Mouse (Mus musculus) liver, embryonic 11.5 days (tissue): ENCODE measurements around the gene Clec16a. TPM values are rescaled to one million over a fixed set of nuclear protein-coding genes. Genes with fewer than 3 reads are reported as not detected.

Experiments
- ATAC-seq: fragments of 200-750 bp; cut with Nextera tagmentation; replicated peaks from 2 replicates; pipeline ENCODE4 v1.8.0; 2017; ENCODE audit warnings: moderate number of reproducible peaks, mild to moderate bottlenecking, moderate TSS enrichment, moderate library complexity; ENCODE audit not compliant: low FRiP score
- DNase-seq: peaks from one replicate; pipeline ENCODE4 v3.0.0-alpha.2; 2017; ENCODE audit warnings: low spot score
- H3K27ac ChIP-seq: fragments of 300-500 bp; sonication (generic); 2 replicates; pipeline ENCODE4 v1.5.1; 2014; ENCODE audit warnings: mild to moderate bottlenecking, low read depth, low read length, control low read depth
- H3K27me3 ChIP-seq: fragments of 300-500 bp; sonication (generic); replicated peaks from 2 replicates; pipeline ENCODE4 v1.6.1; 2014; ENCODE audit warnings: low read length, mixed read lengths; ENCODE audit not compliant: control insufficient read depth, insufficient read depth
- H3K36me3 ChIP-seq: fragments of 300-500 bp; sonication (generic); 2 replicates; pipeline ENCODE4 v1.6.1; 2014; ENCODE audit warnings: mild to moderate bottlenecking, low read length, moderate library complexity, mixed read lengths; ENCODE audit not compliant: control insufficient read depth, insufficient read depth
- H3K4me1 ChIP-seq: fragments of 300-500 bp; sonication (generic); replicated peaks from 2 replicates; pipeline ENCODE4 v1.6.1; 2014; ENCODE audit warnings: low read length, mixed read lengths; ENCODE audit not compliant: control insufficient read depth, insufficient read depth
- H3K4me2 ChIP-seq: fragments of 300-500 bp; sonication (generic); 2 replicates; pipeline ENCODE4 v1.6.1; 2014; ENCODE audit warnings: mild to moderate bottlenecking, control low read depth, moderate library complexity
- H3K4me3 ChIP-seq: fragments of 300-500 bp; sonication (generic); 2 replicates; pipeline ENCODE4 v1.5.1; 2014; ENCODE audit warnings: low read depth, low read length, control low read depth
- H3K9ac ChIP-seq: fragments of 300-500 bp; sonication (generic); 2 replicates; pipeline ENCODE4 v1.6.1; 2014; ENCODE audit warnings: low read depth, low read length, control low read depth
- H3K9me3 ChIP-seq: fragments of 300-500 bp; sonication (generic); 2 replicates; pipeline ENCODE4 v1.6.1; 2016; ENCODE audit warnings: low read length, inconsistent platforms, mixed read lengths; ENCODE audit not compliant: control insufficient read depth
- WGBS: fragments of 180-500 bp; shearing (Covaris S2); extraction: QIAGEN DNeasy Blood & Tissue Kit; methylation state at CpG from one replicate; pipeline ENCODE4 v1.1.7; 2014; 5-methylcytosine and 5-hydroxymethylcytosine counted together
- polyA plus RNA-seq: library from polyadenylated mRNA; unstranded; fragments of >200 nt; fragmentation: Nextera tagmentation; extraction: Ambion mirVana; gene quantifications from 2 replicates; pipeline ENCODE4 v1.2.1, GENCODE M21; 2014

Gene Clec16a
- polyA plus RNA-seq, 1 experiment from 2014 or later, result 27.4 TPM

GRCm38 (mm10) chr16:10788866-10789265, 243.7 kb downstream of the Clec16a start:
- DNase-seq (no peak), ATAC-seq (no peak)
- no peak overlapping the region for H3K27ac ChIP-seq
- no peaks in the 10 kb centered on the region for H3K9me3 ChIP-seq
- no peak overlapping the region for H3K4me3 ChIP-seq
- WGBS, result 68% methylated on average over 4 of the region's 4 CpGs
- peaks cover 12% of the 10 kb centered on the region for H3K4me1 ChIP-seq
- H3K36me3 ChIP-seq, result no peaks in the 10 kb centered on the region
- no peak overlapping the region for H3K9ac ChIP-seq
- peaks cover 15% of the 10 kb centered on the region for H3K27me3 ChIP-seq
- H3K4me2 ChIP-seq, result no peak overlapping the region

GRCm38 (mm10) chr16:10790702-10791101, 245.6 kb downstream of the Clec16a start, which contains the start of gene Prm3:
Gene Prm3, minus strand, starts transcription at chr16:10790914.
- H3K9me3 ChIP-seq, result no peaks in the 10 kb centered on the region
- H3K4me3 ChIP-seq, result no peak within 1 kb of the TSS
- ATAC-seq (no peak), DNase-seq (no peak)
- H3K36me3 ChIP-seq, result no peaks in the 10 kb centered on the region
- H3K9ac ChIP-seq, result no peak within 1 kb of the TSS
- H3K27ac ChIP-seq, result no peak within 1 kb of the TSS
- 68% methylated on average over 9 of the region's 9 CpGs for WGBS
- no peak within 1 kb of the TSS for H3K4me2 ChIP-seq
- H3K27me3 ChIP-seq, result peaks cover 16% of the 10 kb centered on the region
- H3K4me1 ChIP-seq, result peaks cover 5% of the 10 kb centered on the region; the same call in 1 of the 2 replicates

Other genes with a start within 250 kb of the Clec16a start
- 8.5 and 9.0 TPM in 2 replicates for gene Emp2, start 231.4 kb upstream of the Clec16a start, polyA plus RNA-seq
- 0.16 TPM in 1 of 2 replicates, not detected in the other for gene Tekt5, start 149.8 kb upstream of the Clec16a start, polyA plus RNA-seq
- 69.9 and 78.0 TPM in 2 replicates for gene Nubp1, start 133.4 kb upstream of the Clec16a start, polyA plus RNA-seq
- 4.6 and 4.9 TPM in 2 replicates for gene Tvp23a, start 98.0 kb upstream of the Clec16a start, polyA plus RNA-seq
- 0.05 and 0.14 TPM in 2 replicates for gene Ciita, start 65.3 kb upstream of the Clec16a start, polyA plus RNA-seq
- gene Dexi, start 2.3 kb upstream of the Clec16a start, polyA plus RNA-seq, result 8.7 and 9.6 TPM in 2 replicates
- 3.2 and 3.5 TPM in 2 replicates for gene Socs1, start 240.2 kb downstream of the Clec16a start, polyA plus RNA-seq
- not detected in 2 replicates for gene Tnp2, start 243.3 kb downstream of the Clec16a start, polyA plus RNA-seq
- gene Prm3, start 245.6 kb downstream of the Clec16a start, polyA plus RNA-seq, result not detected in 2 replicates